Mouse (Mus musculus) frontal cortex, adult 2 months (tissue): Measurements from ENCODE around the gene Pofut2. TPM values are rescaled to one million over a fixed set of nuclear protein-coding genes. Genes with fewer than 3 reads are reported as not detected.

Experiments used
- DNase-seq, 2 experiments: peaks; one replicate each; pipeline ENCODE4 v3.0.0; 2022; ENCODE audit warnings: low spot score in 1 of 2; ENCODE audit errors: extremely low spot score in 1 of 2
- polyA plus RNA-seq: library from polyadenylated mRNA; depleted of rRNA; stranded (reverse); fragments of >200 nt; gene quantifications from 2 replicates; pipeline ENCODE4 v1.2.3, GENCODE M21; 2012; rRNA removed

The Pofut2 gene
- polyA plus RNA-seq: 30.3 and 32.8 TPM in 2 replicates

GRCm38 (mm10) chr10:77258704-77259621 lies at the start of gene Pofut2:
TSS of gene Pofut2 (plus strand) at chr10:77259218.
- DNase-seq: peak; percentile 89 to 95

GRCm38 (mm10) chr10:77209261-77209660 lies 49.8 kb upstream of the Pofut2 start:
- no peak for DNase-seq

DNA sequence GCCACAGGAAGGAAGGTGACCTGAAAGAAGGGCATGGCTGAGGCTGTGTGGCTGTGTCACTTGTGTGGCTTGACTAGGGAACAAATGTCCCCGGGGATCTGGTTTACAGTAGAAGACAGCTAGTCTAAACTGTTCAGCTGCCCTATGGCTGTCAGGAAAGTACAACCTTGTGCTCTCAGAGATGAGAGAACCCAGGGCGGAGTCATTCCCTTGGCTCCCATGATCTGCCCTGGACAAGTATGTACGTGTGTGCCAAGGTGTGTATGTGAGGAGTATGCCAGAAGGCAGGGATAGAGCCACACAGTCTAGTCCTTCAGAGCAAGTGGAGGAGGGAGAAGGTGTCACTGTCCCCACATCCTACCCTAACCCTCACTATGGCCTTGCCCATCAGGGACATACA lies 48.4 kb upstream of the Pofut2 start:
- DNase-seq: no peak

DNA sequence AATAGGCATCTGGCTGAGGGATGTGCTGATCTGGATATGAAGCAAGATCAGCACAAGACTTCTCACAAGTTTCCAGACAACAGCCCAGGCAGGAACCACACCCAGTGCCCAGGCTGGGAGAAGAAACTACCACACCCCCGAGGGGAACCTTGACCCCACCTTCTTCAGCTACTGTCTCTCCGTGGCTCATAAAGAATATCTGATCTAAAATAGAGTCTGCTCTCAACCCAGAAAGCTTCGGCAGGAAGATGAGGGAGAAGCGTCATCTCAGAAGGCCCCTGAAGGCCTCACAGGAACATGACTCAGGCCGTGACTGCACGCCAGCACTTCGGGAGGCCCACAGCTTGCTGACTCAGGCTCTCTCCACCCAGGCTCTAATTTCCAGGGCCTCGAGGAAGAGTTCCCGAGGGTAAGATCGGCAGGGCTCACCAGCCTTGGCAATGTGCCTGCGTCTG lies 47.9 kb upstream of the Pofut2 start:
- peak in 1 of 2 experiments; percentile 66 for DNase-seq

DNA sequence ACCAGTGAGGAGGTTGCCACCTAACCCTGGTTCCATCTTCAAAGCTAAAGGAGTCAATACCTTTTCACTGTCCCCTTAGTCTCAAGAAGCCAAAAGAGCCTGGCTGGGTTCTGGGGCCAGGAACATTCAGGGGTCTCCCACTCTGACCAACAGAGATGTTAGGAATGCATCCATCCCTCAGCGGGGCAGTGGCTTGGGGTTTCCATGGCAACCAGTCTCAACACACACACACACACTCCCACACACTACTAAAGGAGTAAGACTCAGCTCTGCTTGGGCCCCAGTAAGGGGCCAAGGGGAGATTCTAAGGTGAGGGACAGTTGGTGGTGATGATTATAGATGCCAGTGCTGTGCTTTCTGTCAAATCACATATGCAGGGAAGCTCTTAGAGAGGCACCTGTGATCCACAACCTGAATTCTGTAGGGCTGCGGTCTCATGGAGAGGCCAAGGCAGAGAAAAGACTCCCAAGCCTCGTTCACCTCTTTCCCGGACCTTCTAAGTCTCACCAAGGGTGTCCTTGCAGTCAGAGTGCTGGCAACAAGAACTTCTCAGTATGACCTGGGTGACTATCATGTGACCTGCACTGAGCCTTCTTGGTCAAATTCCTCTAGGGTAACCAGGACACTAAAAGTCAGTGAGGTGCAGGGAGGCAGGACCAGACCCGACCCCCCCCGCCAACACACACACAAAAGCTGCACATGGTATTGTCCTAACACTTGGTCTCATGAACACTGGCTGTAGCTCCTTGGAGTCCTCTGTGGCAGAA lies 46.5 kb upstream of the Pofut2 start:
- DNase-seq: no peak

GRCm38 (mm10) chr10:77213483-77213882 lies 45.5 kb upstream of the Pofut2 start:
- DNase-seq: no peak

- no peak for DNase-seq
Measured at GRCm38 (mm10) chr10:77214586-77214985, 44.4 kb upstream of the Pofut2 start.

DNA sequence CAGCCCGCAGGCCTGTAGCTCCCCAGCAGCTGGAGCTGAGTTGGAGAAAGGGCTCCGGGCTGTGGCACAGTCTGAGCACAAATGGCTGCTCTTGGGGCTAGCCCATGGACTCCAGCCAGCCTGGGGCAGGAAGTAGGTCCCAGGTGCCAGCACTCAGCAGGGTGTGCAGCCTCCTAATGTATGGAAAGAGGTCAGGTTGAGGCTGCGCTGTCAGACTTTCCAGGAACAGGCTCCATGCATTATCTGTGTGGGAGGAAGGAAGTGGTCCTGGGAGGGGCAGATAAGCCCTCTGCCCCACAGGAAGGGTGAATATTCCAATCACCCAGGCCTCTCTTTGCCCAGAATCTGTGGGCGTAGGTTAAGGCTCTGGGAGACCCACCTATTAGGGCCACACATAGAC lies 43.4 kb upstream of the Pofut2 start:
- no peak for DNase-seq

DNA sequence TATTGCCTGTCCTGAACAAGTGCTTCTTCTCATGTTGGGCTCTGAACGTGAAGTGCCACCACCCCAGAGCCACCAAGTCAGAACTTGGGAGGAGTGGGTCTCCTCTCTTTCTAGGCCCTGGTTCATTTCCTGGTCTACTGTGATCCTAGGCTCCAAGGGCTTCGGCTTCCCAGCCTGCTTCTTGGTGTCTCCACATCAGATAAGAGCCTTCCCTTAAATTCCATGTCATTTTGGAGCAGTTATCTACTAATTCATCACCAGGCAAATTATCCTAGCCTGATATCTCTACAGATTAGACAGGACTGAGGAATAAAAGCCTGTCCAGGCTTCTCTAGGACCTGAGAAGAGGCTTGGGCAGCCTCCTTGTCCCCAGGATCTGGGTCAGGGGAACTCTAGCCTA lies 42.7 kb upstream of the Pofut2 start:
- DNase-seq: no peak

- DNase-seq: no peak
Measured at GRCm38 (mm10) chr10:77217155-77217731, 41.8 kb upstream of the Pofut2 start.

DNA sequence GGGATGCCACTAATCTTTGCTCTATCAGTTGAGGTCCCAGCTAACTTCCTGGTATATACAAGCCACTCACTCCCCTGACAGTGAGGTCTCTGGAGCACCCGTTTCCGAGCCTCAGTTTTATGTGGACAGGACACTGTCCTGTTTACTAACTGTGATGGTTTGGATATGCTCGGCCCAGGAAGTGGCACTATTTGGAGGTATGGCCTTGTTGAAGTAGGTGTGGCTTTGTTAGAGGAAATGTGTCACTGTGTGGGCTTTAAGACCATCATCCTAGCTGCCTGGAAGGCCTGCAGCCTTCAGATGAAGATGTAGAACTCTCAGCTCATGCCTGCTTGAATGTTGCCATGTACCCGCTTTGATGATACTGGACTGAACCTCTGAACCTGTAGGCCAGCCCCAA lies 41.0 kb upstream of the Pofut2 start:
- DNase-seq: no peak

GRCm38 (mm10) chr10:77219411-77220025 lies 39.5 kb upstream of the Pofut2 start:
- no peak for DNase-seq

DNA sequence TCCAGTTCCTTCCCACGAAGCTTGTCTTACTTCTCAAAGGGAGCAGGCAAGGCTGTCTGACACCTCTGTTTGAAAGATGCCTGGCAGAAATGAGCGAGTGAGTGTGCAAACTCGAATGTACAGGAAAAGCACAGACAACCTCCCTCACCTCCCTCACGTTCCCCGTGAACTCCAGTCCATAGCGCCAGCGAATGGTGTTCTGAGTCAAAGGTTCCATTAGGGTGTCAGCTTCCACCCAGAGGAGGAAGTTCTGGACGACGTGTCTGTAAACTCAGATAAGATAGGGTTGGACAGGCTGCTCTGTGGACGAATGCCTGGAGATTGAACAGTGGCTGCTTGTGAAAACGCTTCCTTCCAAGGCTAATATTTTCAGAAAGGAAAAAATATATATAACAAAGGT lies 37.9 kb upstream of the Pofut2 start:
- no peak for DNase-seq

GRCm38 (mm10) chr10:77222963-77223552 lies 36.0 kb upstream of the Pofut2 start:
- DNase-seq: no peak

GRCm38 (mm10) chr10:77224390-77224789 lies 34.6 kb upstream of the Pofut2 start:
- no peak for DNase-seq

- no peak for DNase-seq
Measured at GRCm38 (mm10) chr10:77225414-77225813, 33.6 kb upstream of the Pofut2 start.

DNA sequence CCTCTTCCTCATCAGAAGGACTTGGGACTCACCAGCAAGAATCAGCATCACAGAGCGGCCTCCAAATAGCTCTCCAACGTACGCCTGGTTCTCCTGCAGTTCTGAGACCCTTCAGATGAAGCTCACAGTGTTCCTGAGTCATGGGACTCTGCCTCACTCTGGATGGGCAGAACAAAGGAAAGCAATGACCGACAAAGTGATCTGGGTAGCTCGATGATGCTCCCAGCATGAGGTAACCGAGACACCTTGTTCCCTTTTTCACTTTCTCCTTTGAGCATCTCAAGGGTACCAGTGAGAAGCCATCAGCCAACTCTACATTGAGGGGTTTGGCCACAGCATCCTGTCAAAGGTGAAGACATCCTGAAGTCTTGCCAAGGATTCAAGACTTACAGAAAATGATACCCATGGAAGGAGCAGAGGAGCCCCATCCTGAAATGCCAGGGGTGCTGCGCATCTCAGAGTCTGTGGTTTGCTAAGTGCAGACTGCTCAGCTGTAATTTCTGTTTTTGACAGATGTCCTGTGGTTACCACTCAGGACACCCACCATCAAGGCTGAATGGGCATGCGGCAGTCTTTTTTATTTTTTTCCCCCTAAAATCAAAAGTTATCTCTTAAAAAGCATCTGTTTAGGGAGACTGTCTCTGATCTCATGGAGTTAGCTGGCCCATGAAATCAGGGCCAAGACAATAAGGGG lies 32.9 kb upstream of the Pofut2 start:
- DNase-seq: no peak

DNA sequence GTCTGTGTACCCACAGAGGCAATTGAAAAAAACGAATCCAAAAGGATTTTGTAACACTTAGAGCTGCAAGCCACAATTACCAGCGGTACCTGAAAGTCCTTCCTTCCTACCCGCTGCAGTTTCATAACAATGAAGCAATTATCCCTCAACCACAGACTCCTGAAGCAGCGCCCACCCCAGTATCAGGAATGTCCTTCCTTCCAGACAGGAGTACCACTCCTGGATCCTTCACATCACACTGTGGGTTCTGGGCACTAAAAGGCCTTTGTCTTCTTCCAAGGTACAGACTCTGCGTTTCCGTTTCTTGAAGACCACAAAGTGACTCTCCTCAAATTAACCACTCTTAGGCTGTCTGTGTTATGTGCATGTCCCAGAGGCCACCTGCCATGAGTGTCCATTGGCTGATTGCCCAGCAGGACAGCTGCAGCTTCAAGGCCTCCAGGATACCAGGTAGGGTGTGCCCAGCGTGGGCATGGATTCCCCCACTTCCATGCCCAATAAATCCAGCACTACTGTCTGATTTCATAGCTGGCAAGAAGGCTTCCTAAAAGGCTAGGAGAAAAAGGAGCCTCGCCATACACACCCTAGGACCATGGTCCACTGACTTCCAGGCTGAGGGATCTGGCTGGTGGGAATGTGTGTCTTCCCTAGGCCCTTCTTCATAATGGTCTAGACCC lies 32.2 kb upstream of the Pofut2 start:
- DNase-seq: no peak

DNA sequence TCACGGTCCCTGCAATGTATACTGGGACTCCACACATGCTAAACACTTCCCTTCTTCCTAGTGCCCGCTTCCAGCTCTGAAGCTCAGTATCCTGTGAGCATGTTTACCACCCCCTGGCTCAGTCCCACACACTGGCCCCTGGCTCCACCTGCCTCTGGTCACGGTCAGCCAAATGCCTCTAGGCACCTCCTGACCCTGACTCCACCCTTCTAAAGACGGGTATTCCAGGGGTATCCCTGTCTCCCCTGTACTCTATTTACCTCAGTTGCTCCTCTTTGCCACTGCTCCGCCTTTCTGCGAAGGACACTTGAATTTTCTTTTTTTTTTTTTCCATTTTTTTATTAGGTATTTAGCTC lies 31.7 kb upstream of the Pofut2 start:
- DNase-seq: no peak
